Mouse (Mus musculus): Measurements from ENCODE around the gene Kif2c. TPM values are rescaled to one million over a fixed set of nuclear protein-coding genes. Genes with fewer than 3 reads are reported as not detected.
A peak's percentile ranks its signal among the peaks of the same experiment; 100 is the strongest.

The Kif2c gene
- total RNA-seq, 2 experiments from 2014 or later = 0.31 to 0.34 TPM

DNA sequence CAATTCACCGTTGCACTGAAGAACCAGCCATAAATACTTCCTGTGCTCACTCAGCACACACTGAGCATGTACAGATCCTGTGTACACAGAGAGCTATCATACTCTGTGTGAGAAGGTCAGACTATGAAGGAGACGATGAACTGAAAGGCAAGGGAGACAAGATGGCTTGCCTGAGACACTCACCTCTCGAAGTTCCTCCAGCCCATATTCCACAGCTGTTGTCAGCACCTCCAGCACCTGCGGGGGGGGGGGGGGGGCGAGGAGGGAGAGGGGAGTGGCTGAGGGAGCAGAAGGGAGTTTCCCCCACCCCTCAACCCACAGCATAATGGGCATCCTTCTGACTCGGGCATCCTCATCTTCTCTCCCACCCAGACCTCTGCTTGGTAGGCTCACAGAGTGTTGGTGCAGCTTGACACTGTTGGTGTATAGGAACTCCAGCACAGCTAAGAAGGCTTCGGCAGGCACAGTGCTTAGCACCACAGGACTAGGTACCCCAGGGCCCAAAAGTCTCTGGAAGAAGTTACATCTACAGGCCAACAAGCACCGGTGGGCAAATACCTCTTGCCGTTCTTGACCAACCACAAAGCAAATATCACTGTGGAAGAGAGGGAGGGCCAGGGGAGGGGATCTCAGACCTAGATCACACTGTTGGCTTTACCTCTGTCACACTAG, 58.8 kb downstream of the Kif2c start:
- DNase-seq (ENCODE audit: low spot score) = no peak
- intact Hi-C loops (cut with DNase I) = loop anchor here (5.0 kb wide), 2 partner anchors 106 to 121 kb away; partner anchors contain the start of gene Eif2b3

GRCm38 (mm10) chr4:117122209-117122608, 60.2 kb downstream of the Kif2c start:
- DNase-seq (ENCODE audit: low spot score) = no peak
- intact Hi-C loops (cut with DNase I) = loop anchor here (5.0 kb wide), 2 partner anchors 105 to 120 kb away; partner anchors contain the start of gene Eif2b3

DNA sequence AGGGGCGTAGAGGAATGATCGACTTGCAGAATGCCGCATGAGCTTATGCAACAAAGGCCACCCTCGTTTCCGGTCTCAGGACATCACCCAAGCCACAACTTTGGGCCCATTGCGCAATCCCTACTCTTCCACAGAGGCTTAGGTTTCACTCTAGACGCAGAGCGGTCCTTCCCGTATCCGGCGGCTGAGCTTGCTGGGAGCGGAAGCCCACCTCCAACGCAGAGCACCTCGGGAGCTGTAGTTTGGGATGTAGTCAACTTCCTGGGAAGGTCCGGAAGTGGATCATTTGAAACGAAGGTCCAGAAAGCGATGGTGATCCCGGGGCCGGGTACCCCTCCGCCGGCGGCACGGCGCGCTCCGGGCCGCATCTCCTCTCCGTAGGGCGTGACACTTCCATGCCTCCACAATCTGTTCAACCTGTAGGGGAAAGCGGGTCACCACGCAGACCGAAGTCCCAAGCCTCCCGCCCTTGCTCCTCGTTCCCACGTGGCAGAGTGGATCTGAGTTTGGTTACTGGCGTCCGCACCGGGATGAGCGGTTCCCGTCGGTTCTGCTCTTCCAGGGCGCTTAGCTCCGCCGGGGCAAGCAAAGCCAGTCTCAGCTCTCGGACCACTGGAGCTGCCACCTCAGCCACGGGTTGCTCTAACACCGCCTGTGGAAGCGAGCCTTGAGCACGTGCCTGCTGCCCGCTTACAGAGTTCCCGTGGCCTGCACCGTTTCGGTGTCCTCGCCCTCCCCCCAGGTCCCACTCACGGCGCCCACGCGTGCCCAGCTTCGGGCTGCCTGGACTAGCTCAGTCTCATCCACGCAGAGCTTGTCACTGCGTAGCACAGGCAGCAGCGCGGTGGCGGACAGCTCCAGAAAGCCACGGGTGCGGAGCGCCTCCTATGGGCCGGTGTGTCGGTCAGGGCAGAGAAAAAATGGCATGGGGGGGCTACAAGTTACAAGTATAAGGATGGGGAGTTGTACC, 61.7 kb downstream of the Kif2c start:
- peak; percentile 95 for DNase-seq (ENCODE audit: low spot score)
- intact Hi-C loops (cut with DNase I) = loop anchor here (2.0 to 5.0 kb wide), 3 partner anchors 18 to 118 kb away; partner anchors contain the start of gene Eif2b3

DNA sequence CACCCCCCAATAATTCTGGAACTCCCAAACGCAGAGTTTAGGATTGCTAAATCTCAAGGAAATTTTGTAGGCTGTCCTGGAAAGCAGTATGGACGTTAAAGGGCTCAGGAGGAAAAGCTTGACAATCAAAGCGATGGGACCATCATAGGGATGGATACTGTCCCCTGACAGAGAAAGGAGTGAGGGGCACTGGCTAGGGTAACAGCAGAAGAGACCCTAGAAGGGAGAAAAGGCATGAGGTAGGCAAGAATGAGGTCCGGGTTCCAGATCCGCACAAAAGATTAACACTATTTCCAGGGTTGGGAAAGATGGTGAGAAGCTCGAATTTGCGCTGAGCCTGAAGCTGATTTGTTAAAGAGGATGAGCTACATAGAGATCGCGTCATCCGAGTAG, 62.4 kb downstream of the Kif2c start:
- intact Hi-C loops (cut with DNase I) = loop anchor here (2.0 to 5.0 kb wide), 3 partner anchors 19 to 118 kb away; partner anchors contain the start of gene Eif2b3
- DNase-seq (ENCODE audit: low spot score) = no peak

- intact Hi-C loops (cut with DNase I) = loop anchor here (2.0 to 5.0 kb wide), 3 partner anchors 19 to 117 kb away; partner anchors contain the start of gene Eif2b3
- DNase-seq (ENCODE audit: low spot score) = no peak
These were observed 62.8 kb downstream of the Kif2c start for GRCm38 (mm10) chr4:117119636-117120035.

- intact Hi-C loops (cut with DNase I) = no loop called here
- no peak for DNase-seq (ENCODE audit: low spot score)
These were observed 64.5 kb downstream of the Kif2c start for GRCm38 (mm10) chr4:117117931-117118330.

GRCm38 (mm10) chr4:117115592-117115991, 66.8 kb downstream of the Kif2c start:
- intact Hi-C loops (cut with DNase I) = no loop called here
- DNase-seq (ENCODE audit: low spot score) = no peak

DNA sequence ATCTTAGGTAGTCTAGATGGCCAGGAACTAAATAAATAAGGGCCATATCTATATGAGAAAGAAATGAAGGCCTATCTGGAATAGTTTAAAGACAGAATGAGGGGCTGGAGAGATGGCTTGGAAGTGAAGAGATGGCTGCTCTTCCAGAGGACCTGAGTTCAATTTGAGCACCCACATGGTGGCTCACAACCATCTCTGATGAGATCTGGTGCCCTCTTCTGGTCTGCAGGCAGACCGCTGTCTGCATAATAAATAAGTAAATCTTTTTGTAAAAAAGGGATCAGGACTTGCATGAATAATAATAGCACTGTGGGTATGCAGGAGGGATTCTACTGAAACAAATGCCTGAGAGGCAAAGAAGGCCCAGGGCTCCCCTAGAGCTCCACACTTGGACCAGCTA, 69.2 kb downstream of the Kif2c start:
- DNase-seq (ENCODE audit: low spot score) = no peak
- intact Hi-C loops (cut with DNase I) = no loop called here

DNA sequence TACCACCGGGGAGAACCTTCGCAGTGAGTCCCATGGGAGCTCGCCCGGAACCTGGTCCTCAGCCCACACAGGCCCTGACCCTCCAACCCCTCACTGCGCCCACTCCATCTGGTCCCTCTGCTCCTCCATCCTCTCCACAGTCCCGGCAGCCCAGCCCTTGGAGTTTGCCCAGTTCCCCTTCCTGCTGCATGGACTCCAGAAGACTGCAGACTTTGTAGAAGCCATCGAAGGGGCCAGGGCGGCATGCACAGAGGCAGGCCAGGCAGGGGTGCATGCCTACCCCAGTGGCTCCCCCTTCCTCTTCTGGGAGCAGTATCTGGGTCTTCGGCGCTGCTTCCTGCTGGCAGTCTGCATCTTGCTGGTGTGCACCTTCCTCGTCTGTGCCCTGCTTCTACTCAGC, 71.5 kb downstream of the Kif2c start:
- no peak for DNase-seq (ENCODE audit: low spot score)
- intact Hi-C loops (cut with DNase I) = no loop called here

- intact Hi-C loops (cut with DNase I) = no loop called here
- no peak for DNase-seq (ENCODE audit: low spot score)
These were observed 72.2 kb downstream of the Kif2c start for GRCm38 (mm10) chr4:117110249-117110648.

Small RNAs within 50 kb of the gene (microRNA-seq; reads per million reads assigned to microRNA genes)
- gene Gm22398 = not detected

Other genes starting within 250 kb of the Kif2c start
- 10 to 100 TPM; 85.0 to 91.1 TPM for gene Urod, start 188.2 kb downstream of the Kif2c start, total RNA-seq (2021)
- 10 to 100 TPM; 14.8 to 15.3 TPM for gene Hectd3, start 187.3 kb downstream of the Kif2c start, total RNA-seq (2021)
- 10 to 100 TPM; 13.5 to 13.8 TPM for gene Eif2b3, start 163.2 kb downstream of the Kif2c start, total RNA-seq (2021)
- gene Ptch2, start 86.6 kb downstream of the Kif2c start, total RNA-seq (2021) = 1 to 10 TPM; 1.1 to 1.5 TPM
- gene Btbd19, start 56.9 kb downstream of the Kif2c start, total RNA-seq (2021) = 1 to 10 TPM; 2.0 to 3.3 TPM
- not detected for gene Tctex1d4, start 55.8 kb downstream of the Kif2c start, total RNA-seq (2021)
- gene Plk3, start 48.7 kb downstream of the Kif2c start, total RNA-seq (2021) = 1 to 10 TPM; 1.5 to 2.1 TPM
- 100 to 1,000 TPM; 571 to 648 TPM for gene Rps8, start 26.4 kb downstream of the Kif2c start, total RNA-seq (2021)
- gene Tmem53, start 69.3 kb upstream of the Kif2c start, total RNA-seq (2021) = 10 to 100 TPM; 23.8 to 30.3 TPM
- not detected for gene Armh1, start 69.5 kb upstream of the Kif2c start, total RNA-seq (2021)

Measured in heart, postnatal 25 days (tissue).